Mouse (Mus musculus): ENCODE data around the gene Zfp36.

DNA sequence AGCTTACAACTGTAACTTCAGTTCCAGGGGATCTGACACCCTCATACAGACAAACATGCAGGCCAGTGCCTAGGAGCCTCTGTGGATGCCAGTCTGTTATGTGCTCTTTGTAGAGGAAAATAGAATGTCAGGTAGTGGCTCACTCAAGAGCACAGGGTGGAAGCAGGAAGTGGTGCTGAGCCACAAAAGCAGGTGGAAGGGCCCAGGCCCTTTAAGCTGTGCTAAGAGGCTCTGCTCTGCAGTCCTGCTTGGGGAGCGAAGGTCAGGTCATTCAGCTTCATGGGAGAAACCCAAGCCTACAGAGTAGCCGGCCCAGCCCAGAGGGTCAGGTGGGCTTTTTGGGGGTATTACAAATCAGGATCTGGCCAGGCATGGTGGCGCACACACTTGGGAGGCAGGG lies 24.8 kb downstream of the Zfp36 start:
- TF ChIP-seq POLR2A (IDR thresholded peaks at IDR 0.05; ENCODE audit: borderline replicate concordance, low read depth, low read length): no peak
- TF ChIP-seq CTCF (IDR thresholded peaks at IDR 0.05; ENCODE audit: low read depth, low read length): no peak

Measured in bone marrow macrophage, adult 2 months (primary cell).